Mouse (Mus musculus) neural tube, embryonic 12.5 days (tissue): Measurements from ENCODE around the gene Morf4l2. TPM values are rescaled to one million over a fixed set of nuclear protein-coding genes. Genes with fewer than 3 reads are reported as not detected.

ENCODE experiments used
- ATAC-seq: fragments of 200-750 bp; cut with Nextera tagmentation; 2 replicates; pipeline ENCODE4 v1.8.0; 2017; ENCODE audit warnings: low read depth, mild to moderate bottlenecking, moderate TSS enrichment, moderate library complexity; ENCODE audit not compliant: low FRiP score
- H3K27ac ChIP-seq: fragments of 300-500 bp; sonication (generic); 2 replicates; pipeline ENCODE4 v1.5.1; 2016
- H3K27me3 ChIP-seq: fragments of 300-500 bp; sonication (generic); replicated peaks from 2 replicates; pipeline ENCODE4 v1.6.1; 2016; ENCODE audit warnings: mild to moderate bottlenecking
- H3K36me3 ChIP-seq: fragments of 300-500 bp; sonication (generic); 2 replicates; pipeline ENCODE4 v1.6.1; 2016; ENCODE audit warnings: mild to moderate bottlenecking
- H3K4me1 ChIP-seq: fragments of 300-500 bp; sonication (generic); 2 replicates; pipeline ENCODE4 v1.6.1; 2016
- H3K4me2 ChIP-seq: fragments of 300-500 bp; sonication (generic); replicated peaks from 2 replicates; pipeline ENCODE4 v1.6.1; 2016; ENCODE audit warnings: mild to moderate bottlenecking
- H3K4me3 ChIP-seq: fragments of 300-500 bp; sonication (generic); 2 replicates; pipeline ENCODE4 v1.5.1; 2016
- H3K9ac ChIP-seq: fragments of 300-500 bp; sonication (generic); 2 replicates; pipeline ENCODE4 v1.6.1; 2016; ENCODE audit warnings: mild to moderate bottlenecking
- H3K9me3 ChIP-seq: fragments of 300-500 bp; sonication (generic); 2 replicates; pipeline ENCODE4 v1.6.1; 2016; ENCODE audit warnings: mild to moderate bottlenecking
- WGBS: fragments of 180-500 bp; shearing (Covaris S2); methylation state at CpG from one replicate; pipeline ENCODE4 v1.1.7; 2016; 5-methylcytosine and 5-hydroxymethylcytosine counted together
- polyA plus RNA-seq: library from polyadenylated mRNA; unstranded; fragments of >200 nt; fragmentation: Nextera tagmentation; extraction: Ambion mirVana; gene quantifications from 2 replicates; pipeline ENCODE4 v1.2.1, GENCODE M21; 2016

The Morf4l2 gene
- polyA plus RNA-seq = 531 and 541 TPM in 2 replicates

- Histone ChIP-seq H3K4me2 (peak within 1 kb of the TSS; percentile 57), H3K27me3 (no peaks in the 10 kb centered on the region), H3K27ac (0 out of 2 replicates have a peak within 1 kb of the TSS, but pooled peaks have one; percentile 59), H3K9me3 (no peaks in the 10 kb centered on the region), H3K4me3 (no peak within 1 kb of the TSS), H3K9ac (0 out of 2 replicates have a peak within 1 kb of the TSS, but pooled peaks have one; percentile 53), H3K36me3 (no peaks in the 10 kb centered on the region), H3K4me1 (peaks cover 3% of the 10 kb centered on the region; the same call in 1 of the 2 replicates)
- 88% methylated on average over 12 of the region's 12 CpGs for WGBS
- ATAC-seq = no peak
Observed at GRCm38 (mm10) chrX:136743459-136743858, at the start of gene Morf4l2. TSS of gene Morf4l2 (minus strand) at chrX:136743690.

- Histone ChIP-seq H3K9me3 (no peaks in the 10 kb centered on the region), H3K9ac (no peak overlapping the region), H3K36me3 (no peaks in the 10 kb centered on the region), H3K4me3 (no peak overlapping the region), H3K27ac (no peak overlapping the region), H3K27me3 (no peaks in the 10 kb centered on the region), H3K4me1 (no peaks in the 10 kb centered on the region), H3K4me2 (no peak overlapping the region)
- no peak for ATAC-seq
- 92% methylated on average over 4 of the region's 4 CpGs for WGBS
Observed at GRCm38 (mm10) chrX:136789446-136789845, 46.0 kb upstream of the Morf4l2 start.

GRCm38 (mm10) chrX:136780041-136780440 lies 36.6 kb upstream of the Morf4l2 start, which contains the start of gene Glra4:
TSS of gene Glra4 (minus strand) at chrX:136780141.
- no peak for ATAC-seq
- Histone ChIP-seq H3K4me1 (no peaks in the 10 kb centered on the region), H3K9me3 (no peaks in the 10 kb centered on the region), H3K27ac (no peak within 1 kb of the TSS), H3K36me3 (no peaks in the 10 kb centered on the region), H3K4me2 (no peak within 1 kb of the TSS), H3K9ac (no peak within 1 kb of the TSS), H3K4me3 (no peak within 1 kb of the TSS), H3K27me3 (no peaks in the 10 kb centered on the region)
- 83% methylated on average over 3 of the region's 3 CpGs for WGBS

DNA sequence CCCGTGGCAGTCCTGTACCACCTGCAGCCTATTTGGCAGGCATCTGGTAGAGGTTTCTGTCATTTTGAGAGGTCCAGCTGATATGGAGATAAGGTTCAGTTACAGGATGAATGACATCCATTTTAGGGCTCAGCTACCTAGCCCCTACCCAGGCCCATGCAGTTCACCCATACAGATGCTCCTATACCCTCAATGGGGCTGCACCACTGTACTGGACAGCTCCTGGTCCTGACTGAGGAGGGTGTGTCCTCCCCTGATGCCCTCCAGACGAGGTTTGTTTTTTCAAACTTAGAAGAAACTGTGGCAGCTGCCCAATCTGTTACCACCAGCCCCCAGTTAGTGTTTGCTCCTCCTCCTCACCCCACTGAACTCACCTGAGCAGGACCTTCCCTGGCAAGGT lies 35.8 kb upstream of the Morf4l2 start:
- WGBS = 62% methylated on average over 2 of the region's 2 CpGs
- no peak for ATAC-seq
- Histone ChIP-seq H3K27me3 (no peaks in the 10 kb centered on the region), H3K9me3 (no peaks in the 10 kb centered on the region), H3K27ac (no peak overlapping the region), H3K4me2 (no peak overlapping the region), H3K9ac (no peak overlapping the region), H3K4me1 (no peaks in the 10 kb centered on the region), H3K4me3 (no peak overlapping the region), H3K36me3 (no peaks in the 10 kb centered on the region)

- H3K4me1 ChIP-seq = no peaks in the 10 kb centered on the region
Observed at GRCm38 (mm10) chrX:136778046-136778445, 34.6 kb upstream of the Morf4l2 start.

GRCm38 (mm10) chrX:136773035-136773434 lies 29.5 kb upstream of the Morf4l2 start:
- no peak overlapping the region for H3K27ac ChIP-seq
- 80% methylated on average over 1 of the region's 1 CpGs for WGBS

More at GRCm38 (mm10) chrX:136778046-136778445, 34.6 kb upstream of the Morf4l2 start:
- H3K36me3 ChIP-seq = no peaks in the 10 kb centered on the region
- no peak overlapping the region for H3K4me2 ChIP-seq
- H3K9ac ChIP-seq = no peak overlapping the region
- no peak overlapping the region for H3K27ac ChIP-seq
- no peaks in the 10 kb centered on the region for H3K27me3 ChIP-seq
- no peak for ATAC-seq
- WGBS = 83% methylated on average over 3 of the region's 3 CpGs
- no peaks in the 10 kb centered on the region for H3K9me3 ChIP-seq
- no peak overlapping the region for H3K4me3 ChIP-seq

GRCm38 (mm10) chrX:136761103-136762074 lies 17.9 kb upstream of the Morf4l2 start:
- Histone ChIP-seq H3K9me3 (no peaks in the 10 kb centered on the region), H3K27ac (no peak overlapping the region), H3K27me3 (no peaks in the 10 kb centered on the region), H3K9ac (no peak overlapping the region), H3K4me2 (no peak overlapping the region), H3K36me3 (no peaks in the 10 kb centered on the region), H3K4me3 (no peak overlapping the region), H3K4me1 (no peaks in the 10 kb centered on the region)
- no peak for ATAC-seq
- 74% methylated on average over 11 of the region's 11 CpGs for WGBS

More at GRCm38 (mm10) chrX:136773035-136773434, 29.5 kb upstream of the Morf4l2 start:
- H3K27me3 ChIP-seq = no peaks in the 10 kb centered on the region
- H3K36me3 ChIP-seq = no peaks in the 10 kb centered on the region
- H3K9ac ChIP-seq = no peak overlapping the region
- H3K4me2 ChIP-seq = no peak overlapping the region
- ATAC-seq = no peak
- H3K9me3 ChIP-seq = no peaks in the 10 kb centered on the region
- H3K4me3 ChIP-seq = no peak overlapping the region
- no peaks in the 10 kb centered on the region for H3K4me1 ChIP-seq

GRCm38 (mm10) chrX:136755464-136755863 lies 12.0 kb upstream of the Morf4l2 start:
- Histone ChIP-seq H3K36me3 (no peaks in the 10 kb centered on the region), H3K4me2 (no peak overlapping the region), H3K27me3 (no peaks in the 10 kb centered on the region), H3K9ac (no peak overlapping the region), H3K4me1 (no peaks in the 10 kb centered on the region), H3K4me3 (no peak overlapping the region), H3K9me3 (no peaks in the 10 kb centered on the region), H3K27ac (no peak overlapping the region)
- no peak for ATAC-seq
- WGBS = 94% methylated on average over 3 of the region's 3 CpGs

DNA sequence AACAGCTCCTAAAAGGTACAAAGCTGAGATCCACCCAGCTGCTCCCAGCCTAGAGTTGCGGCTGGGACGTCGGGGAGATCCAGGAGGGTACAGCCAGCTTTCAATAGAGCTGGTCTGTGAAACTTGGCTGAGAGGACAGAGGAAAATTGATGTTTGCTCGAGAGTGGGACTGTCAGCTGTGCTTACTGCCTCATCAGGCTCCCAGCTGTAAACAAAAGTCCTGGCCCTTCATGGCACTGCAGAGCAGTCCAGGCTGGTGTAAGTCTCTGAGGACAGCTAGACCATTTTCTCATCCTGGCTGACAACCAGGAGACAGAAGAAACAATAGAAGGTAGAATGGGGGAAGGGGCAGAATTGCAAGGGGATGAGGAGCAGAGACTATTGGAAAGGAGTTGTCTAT lies 5.8 kb upstream of the Morf4l2 start:
- Histone ChIP-seq H3K27ac (no peak overlapping the region), H3K4me3 (no peak overlapping the region), H3K27me3 (no peaks in the 10 kb centered on the region), H3K9me3 (no peaks in the 10 kb centered on the region), H3K4me1 (no peaks in the 10 kb centered on the region), H3K9ac (no peak overlapping the region), H3K36me3 (no peaks in the 10 kb centered on the region), H3K4me2 (no peak overlapping the region)
- 75% methylated on average over 4 of the region's 4 CpGs for WGBS
- ATAC-seq = no peak

- no peak overlapping the region for H3K9ac ChIP-seq
Observed at GRCm38 (mm10) chrX:136744663-136745062, 1.2 kb upstream of the Morf4l2 start.

GRCm38 (mm10) chrX:136742661-136743103 lies 808 bp downstream of the Morf4l2 start:
- H3K9me3 ChIP-seq = no peaks in the 10 kb centered on the region
- peak overlapping the region; percentile 57 for H3K4me2 ChIP-seq
- H3K4me1 ChIP-seq = peaks cover 3% of the 10 kb centered on the region; the same call in 1 of the 2 replicates
- no peak for ATAC-seq
- no peaks in the 10 kb centered on the region for H3K36me3 ChIP-seq
- no peak overlapping the region for H3K4me3 ChIP-seq
- H3K27me3 ChIP-seq = no peaks in the 10 kb centered on the region
- H3K9ac ChIP-seq = 0 out of 2 replicates have a peak overlapping the region, but pooled peaks have one; percentile 53
- WGBS = 26% methylated on average over 5 of the region's 5 CpGs
- 0 out of 2 replicates have a peak overlapping the region, but pooled peaks have one; percentile 59 for H3K27ac ChIP-seq

More at GRCm38 (mm10) chrX:136744663-136745062, 1.2 kb upstream of the Morf4l2 start:
- 77% methylated on average over 8 of the region's 8 CpGs for WGBS
- Histone ChIP-seq H3K4me1 (no peaks in the 10 kb centered on the region), H3K27ac (no peak overlapping the region), H3K4me2 (no peak overlapping the region), H3K27me3 (no peaks in the 10 kb centered on the region), H3K9me3 (no peaks in the 10 kb centered on the region), H3K4me3 (no peak overlapping the region), H3K36me3 (no peaks in the 10 kb centered on the region)
- ATAC-seq = no peak

- Histone ChIP-seq H3K36me3 (no peaks in the 10 kb centered on the region), H3K4me1 (peaks cover 3% of the 10 kb centered on the region; the same call in 1 of the 2 replicates), H3K9ac (peak overlapping the region; percentile 53), H3K27ac (peak overlapping the region; percentile 59; the same call in 1 of the 2 replicates), H3K27me3 (no peaks in the 10 kb centered on the region), H3K4me2 (peak overlapping the region; percentile 57), H3K9me3 (no peaks in the 10 kb centered on the region), H3K4me3 (peak overlapping the region; percentile 39)
- ATAC-seq = no peak
- 23% methylated on average over 10 of the region's 10 CpGs for WGBS
Observed at GRCm38 (mm10) chrX:136742241-136742640, 1.2 kb downstream of the Morf4l2 start.
